Mouse (Mus musculus) right cerebral cortex, postnatal 36 days (tissue): ENCODE results near the gene Cdc34.

Source experiments
- DNase-seq, 2 experiments: peaks; one replicate each; pipeline ENCODE4 v3.0.0; 2022; ENCODE audit warnings: low spot score in 2 of 2, mixed read lengths in 1 of 2

Cdc34 gene

DNA sequence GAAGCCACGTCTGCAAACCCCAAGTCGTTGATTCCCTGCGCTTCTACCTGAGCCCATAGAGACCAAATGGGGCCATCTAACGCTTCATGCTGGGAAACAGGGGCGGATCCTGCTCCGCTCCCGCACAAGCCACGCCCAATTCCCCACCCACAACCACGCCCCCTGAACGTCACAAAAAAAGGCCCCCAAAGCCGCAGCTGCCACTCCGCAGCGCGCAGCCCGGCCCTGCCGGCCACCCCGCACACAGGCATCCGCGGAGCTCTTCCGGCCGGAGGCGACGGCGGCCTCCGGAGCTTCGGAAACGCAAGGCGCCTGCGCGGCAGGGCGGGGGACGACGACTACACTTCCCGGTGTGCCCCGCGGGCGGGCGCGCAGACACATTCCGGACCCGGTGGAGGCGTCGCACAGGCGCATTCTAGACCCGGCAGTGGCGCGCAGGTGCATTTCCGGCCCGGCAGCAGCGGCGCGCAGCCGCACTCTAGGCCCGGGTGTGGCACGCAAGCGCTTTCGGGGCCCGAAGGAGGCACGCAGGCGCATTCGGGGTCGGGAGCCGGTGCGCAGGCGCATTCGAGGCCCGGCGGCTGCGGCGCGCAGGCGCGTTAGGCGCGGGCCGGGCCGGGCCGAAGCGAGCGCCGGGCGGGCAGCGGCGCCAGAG lies at the start of gene Cdc34:
Gene Cdc34 (plus strand): TSS at position 605 of the 655 bp plus-strand sequence.
- peak; percentile 99 for DNase-seq

DNA sequence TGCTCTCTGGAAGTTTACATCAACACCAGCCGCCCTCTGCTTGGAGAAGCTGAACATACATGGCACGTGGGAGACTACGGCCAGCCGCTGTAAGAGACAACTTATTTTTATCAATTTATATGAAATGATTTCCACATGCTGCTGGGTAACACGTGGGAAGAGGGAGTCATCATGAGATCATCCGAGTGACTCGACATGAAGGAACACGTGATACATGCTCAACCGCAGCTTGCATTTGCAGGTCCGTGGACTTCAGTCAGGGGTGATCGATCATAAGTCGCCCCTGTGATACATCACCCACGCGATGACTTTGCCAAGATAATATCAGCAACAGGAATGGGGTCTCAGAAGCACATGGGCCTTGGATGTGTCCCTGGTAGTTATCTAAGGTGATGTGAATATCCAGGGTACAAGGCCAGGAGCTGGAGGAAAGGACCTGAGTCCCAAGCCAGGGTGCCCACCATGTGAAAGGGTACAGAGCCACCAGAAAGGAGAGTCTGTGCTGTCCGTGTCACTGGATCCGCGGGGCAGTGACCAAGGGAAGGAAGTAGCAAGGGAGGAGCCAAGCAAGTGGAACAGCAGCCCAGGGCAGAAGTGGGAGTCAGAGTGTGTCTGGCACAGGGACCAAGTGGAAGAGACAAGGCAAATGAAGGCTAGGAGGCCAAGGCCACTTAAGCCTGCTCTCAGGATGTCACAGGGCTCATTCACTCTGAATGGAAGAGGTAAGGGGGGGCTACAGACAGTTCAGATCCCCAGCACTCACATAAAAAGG lies 48.8 kb upstream of the Cdc34 start:
- DNase-seq: peak in 1 of 2 experiments; percentile 42

DNA sequence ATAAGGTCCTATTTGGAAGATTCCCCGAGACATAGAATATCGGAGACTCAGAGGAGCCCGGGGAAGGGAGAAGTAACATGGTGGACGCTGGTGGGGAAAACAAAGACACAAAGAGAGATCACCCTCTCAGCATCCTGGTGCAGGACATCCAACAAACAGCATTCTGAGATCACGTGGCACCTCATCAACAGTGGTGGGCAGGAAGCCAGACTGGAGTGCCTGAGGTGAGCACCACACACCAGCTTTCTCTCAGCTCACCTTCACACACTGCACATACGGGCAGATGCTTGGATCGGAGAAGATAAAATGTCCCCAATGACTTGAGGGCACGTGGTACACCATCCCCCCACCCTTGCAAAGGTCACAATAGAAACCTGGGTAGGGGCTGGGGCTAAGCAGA lies 45.7 kb upstream of the Cdc34 start:
- DNase-seq: no peak

DNA sequence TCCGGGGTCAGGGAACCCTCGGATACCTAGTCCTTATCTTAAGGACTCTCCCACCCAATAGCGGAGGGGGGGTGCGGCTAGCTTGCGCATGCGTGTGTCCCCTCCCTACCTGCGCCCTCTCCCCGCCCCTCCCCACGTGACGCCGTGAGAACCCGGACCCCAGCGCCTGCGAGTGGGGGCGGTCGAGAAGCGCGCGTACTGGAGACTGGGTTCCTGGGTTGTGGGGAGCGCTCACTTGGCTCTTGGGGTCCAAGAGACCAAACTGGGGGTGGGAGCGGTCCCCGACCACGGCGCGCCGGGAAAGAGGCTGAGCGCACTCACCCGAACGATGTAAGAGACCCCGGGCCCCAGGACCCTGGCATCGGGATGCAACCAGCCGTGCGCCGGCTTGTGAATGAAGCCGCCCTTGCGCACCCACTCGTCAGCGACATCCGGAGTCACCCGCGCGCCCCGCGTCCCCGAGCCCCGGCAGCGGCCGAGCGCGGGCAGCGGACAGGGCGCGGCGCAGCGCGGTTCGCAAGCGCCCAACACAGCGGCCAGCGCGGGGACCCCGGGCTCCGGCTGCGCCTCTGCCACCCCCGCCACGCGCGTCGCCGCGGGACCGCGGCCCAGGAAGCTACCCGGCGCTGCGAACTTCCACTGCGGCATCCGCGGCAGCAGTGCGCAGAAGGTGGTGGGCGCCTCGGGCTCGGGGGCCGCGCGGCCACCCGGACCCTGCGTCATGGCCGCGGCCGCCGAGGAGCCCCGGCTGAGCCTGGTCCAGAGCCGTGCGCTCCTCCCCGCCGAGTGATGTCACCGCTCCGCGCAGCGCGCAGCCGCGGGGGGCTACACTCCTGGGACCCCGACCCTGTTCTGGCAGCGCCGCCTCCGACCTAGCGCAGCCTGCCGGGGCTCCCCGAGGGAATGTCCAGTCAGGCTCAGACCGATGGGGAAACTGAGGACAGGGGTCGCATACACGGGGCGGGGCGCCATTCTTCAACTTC lies 44.6 kb upstream of the Cdc34 start, which contains the start of gene Shc2:
Gene Shc2 (minus strand): TSS at position 791 of the 983 bp plus-strand sequence.
- peak; percentile 78 to 80 for DNase-seq

DNA sequence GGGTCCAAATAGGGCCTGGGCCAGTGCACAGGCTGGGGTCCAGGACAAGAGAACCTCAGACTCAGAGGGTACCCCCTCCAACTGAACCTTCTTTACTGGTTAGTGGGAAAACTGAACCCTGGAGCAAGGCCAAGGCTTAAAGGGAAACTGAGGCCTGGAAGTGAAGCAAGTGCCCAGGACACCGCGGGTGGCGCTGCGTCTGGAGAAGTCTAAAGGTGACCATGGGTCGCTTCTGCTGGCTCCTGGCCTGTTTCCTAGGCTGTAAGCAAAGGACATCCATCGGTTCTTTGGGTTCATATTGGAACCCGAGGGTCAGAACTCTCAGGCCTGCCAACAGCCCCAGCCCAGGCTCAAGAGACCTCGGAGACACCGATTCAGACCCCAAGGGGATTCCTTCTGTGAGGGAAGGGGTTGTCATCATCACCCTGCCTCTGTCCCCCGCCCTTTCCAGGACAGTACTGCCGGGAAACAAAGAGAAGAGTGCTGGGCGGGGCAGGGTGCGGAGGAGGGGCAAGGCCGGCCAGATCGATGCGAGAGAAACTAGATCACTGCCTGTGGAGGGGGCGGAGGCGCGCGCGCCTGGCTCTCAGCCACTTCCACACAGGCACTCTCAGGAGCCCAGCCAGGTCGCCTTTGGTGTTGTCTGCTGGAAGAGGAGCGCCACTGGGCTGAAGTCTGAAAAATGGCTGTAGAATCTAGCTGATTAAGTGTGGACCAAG lies 43.4 kb upstream of the Cdc34 start:
- DNase-seq: peak; percentile 62 to 74

DNA sequence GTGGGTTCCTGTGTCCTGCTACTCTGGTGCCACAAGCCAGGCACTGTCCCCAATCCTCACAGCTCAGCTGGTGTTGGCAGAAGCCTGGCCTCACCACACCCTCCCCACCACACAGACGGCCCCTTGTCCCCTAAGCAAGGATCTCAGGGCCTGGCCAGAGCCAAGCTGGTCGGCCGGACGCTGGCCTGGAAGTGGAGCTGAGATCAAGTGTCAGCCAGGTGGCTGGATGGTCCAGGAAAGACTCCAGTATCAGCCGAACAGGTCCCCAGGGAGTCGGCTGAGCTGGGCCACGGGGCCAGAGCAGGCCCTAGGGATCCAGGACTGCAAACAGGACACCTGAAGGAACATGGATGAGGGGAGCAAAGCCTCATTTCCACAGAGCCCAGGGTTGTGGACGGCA lies 36.3 kb upstream of the Cdc34 start, which contains the start of gene Odf3l2:
Gene Odf3l2 (minus strand): TSS at position 28 of the 400 bp plus-strand sequence.
- DNase-seq: no peak

DNA sequence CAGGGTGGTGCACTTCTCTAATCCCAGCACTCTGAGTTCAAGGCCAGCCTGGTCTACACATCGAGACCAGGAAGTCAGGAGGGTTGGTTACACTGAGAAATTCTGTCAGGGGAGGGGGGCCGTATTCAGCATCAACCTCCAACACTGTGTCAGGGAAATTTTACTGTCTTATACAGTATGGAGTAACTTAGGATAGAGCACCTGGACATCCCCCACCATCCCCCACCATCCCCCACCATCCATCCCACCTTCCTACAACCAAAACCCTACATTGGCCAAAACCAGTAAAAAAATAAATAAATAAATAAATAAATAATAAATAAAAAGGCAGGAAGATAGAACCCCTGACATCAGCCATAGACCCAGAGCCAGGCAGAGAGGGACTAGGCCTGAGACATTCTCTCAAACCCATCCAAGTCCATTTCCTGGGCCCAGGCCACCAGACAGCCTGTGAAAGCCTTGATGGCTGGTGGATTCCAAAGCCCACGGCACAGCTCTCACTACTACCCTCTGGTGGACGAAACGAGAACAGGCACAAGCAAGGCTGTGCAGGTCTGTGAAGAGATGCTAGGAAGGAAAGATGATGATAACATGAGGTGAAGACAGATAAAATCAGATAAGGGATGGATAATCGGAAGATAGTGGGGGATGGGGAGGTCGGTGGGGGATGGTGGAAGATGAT lies 32.8 kb upstream of the Cdc34 start:
- peak in 1 of 2 experiments; percentile 60 for DNase-seq

DNA sequence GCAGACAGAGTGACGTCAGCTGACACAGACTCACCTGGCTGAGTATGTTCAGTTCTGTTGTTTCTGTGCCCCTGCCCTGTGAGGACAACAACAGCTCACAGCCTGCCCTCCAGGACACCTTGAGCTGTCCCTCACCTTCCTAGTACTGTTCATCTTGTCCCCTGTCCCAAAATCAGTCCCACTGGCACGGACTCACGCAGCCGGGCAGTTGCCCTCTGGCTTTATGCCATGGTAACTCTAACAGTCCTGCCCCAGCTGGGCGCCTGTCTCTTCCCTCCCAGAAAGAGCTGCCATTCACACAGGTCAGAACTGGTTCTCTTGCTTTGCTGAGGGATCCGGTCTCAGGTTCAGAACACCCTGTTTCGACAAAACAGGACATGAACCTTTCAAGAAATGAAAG lies 29.2 kb upstream of the Cdc34 start:
- DNase-seq: no peak

DNA sequence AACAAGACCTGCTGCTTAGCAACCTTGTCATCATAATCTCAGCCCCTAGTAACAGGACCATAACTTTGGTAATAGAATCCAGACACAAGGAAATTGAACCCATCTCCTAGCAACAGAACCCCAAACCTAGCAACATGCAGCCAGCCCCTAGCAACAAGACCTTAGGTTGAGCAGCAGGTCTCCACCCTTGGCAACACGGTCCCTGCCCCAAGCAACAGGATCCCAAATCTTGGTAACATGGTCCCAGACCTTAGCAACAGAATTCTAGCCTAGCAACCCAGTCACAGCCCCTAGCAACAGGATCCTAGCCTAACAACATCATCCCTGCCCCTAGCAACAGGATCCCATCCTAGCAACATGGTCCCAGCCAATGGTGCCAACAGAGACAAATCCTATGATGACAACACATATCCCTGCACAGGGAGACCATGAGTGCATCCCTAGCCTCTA lies 27.0 kb upstream of the Cdc34 start:
- peak in 1 of 2 experiments; percentile 27 for DNase-seq

DNA sequence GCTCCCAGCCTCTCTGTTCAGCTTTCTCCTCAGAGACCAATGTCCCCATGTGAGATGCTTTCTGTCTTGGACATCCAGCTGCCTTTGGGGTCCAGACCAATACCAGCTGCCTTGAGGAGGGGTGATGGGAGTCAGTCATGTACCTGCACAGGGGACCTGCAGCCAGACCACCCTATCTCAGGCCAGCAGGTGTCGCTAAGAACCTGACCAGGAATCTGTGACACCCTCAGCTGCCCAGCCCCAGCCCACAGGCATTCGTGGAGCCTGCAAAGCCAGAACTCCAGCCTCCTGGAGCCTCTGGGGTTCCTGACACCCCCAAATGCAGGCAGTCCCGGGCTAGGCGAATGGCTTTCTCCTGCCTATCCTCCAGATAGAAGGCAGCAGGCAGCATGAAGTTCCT lies 23.2 kb upstream of the Cdc34 start:
- no peak for DNase-seq

DNA sequence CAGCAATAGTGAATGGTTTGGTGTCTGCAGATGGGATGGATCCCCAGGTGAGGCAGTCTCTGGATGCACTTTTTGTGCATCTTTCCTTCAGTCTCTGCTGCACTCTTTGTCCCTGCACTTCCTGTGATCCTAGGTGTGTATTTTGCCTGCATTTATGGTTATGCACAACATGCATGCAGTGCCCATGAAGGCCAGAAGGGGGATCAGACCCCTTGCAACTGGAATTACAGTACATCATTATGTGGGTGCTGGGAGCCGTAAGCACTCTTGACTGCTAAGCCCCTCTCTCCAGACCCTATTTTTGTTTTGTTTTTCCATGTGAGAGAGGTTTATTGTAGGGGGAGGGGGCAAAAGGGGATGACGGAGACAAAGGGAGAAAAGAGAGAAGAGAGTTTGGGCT lies 21.7 kb upstream of the Cdc34 start:
- DNase-seq: no peak

DNA sequence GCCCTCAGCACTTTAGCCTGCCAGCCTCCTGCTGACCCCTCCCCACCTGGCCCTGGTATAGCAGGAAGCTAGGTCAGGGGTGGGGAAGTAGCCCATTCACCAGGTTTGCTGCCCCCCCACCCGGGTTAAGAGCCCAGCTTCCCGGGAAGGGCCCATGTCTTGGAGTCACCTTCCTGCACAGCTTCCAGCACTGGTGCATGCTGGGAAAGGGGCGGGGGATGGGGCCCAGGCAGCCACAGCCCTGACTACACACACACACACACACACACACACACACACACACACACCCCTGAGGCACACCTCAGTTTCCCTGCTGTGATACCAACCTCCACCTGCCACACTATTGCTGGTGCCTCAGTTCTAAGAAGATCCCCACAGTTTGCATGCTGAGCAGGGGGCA lies 20.1 kb upstream of the Cdc34 start:
- no peak for DNase-seq

DNA sequence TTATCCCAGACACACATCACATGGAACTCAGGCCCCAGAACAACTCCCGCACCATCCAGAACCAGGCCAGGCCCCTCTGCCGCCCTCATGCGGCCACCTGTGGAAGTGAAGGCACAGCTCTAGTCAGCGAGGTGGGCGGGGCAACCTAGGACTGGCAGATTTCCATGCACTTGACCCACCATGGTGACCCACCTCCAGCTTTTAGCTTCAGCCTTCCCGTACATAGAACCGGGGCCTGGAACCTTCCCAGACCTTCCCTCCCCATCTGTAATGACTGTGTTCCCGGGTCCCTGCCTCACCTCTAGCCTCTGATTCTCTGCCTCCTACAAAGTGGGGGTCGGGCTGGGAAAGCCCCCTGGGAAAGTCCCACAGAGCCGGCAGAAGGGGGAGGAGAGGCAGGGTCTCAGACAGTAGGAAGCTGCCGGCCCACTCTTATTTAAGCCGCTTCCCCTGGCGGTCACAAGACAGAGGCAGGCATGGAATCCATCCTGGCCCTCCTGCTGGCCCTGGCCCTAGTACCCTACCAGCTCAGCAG lies 17.8 kb upstream of the Cdc34 start, which contains the start of gene Madcam1:
Gene Madcam1 (plus strand): TSS at position 429 of the 535 bp plus-strand sequence.
- DNase-seq: no peak

DNA sequence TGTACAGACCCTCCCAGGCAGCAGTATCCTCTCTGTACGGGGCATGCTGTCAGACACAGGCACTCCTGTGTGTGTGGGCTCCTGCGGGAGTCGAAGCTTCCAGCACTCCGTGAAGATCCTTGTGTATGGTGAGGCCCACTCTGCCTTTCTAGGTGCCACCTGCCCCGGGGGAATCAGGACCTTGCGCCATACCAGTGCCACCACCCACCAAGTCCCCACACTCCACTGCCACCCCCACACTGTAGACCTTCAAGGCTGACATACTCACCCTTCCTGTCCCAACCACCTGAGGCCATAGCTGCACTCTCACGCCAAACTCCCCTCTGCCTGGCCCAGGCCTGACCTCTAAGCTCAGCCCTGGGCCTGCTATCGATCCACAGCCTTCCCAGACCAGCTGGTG lies 16.9 kb upstream of the Cdc34 start:
- no peak for DNase-seq

DNA sequence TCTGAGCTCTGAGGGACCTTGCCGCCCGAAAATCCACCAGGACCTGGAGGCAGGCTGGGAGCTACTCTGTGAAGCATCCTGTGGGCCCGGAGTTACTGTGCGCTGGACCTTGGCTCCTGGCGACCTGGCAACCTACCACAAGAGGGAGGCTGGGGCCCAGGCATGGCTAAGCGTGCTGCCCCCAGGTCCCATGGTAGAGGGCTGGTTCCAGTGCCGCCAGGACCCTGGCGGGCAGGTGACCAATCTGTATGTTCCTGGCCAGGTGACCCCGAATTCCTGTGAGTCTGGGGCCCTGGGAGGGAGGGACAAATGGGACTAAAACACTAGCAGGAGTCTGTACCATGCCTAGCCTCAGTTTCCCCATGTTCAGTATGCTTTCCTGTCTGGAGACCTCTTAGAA lies 15.5 kb upstream of the Cdc34 start:
- DNase-seq: no peak

DNA sequence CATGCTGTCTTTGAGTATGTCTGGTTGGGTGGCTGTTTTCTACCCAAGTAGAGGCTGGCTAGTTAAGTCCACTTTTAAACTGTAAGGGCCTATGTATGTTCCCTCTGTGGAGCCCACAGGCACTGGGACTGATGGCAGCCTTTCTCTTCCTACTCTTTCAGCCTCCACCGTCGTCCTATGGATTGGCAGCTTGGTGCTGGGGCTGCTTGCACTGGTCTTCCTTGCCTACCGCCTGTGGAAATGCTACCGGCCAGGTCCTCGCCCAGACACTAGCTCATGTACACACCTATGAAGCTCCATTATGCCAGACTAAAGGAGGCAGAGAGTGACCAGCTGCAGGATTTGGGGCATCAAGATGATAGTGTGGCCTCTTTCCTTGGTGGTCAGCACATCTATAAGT lies 13.9 kb upstream of the Cdc34 start:
- no peak for DNase-seq

DNA sequence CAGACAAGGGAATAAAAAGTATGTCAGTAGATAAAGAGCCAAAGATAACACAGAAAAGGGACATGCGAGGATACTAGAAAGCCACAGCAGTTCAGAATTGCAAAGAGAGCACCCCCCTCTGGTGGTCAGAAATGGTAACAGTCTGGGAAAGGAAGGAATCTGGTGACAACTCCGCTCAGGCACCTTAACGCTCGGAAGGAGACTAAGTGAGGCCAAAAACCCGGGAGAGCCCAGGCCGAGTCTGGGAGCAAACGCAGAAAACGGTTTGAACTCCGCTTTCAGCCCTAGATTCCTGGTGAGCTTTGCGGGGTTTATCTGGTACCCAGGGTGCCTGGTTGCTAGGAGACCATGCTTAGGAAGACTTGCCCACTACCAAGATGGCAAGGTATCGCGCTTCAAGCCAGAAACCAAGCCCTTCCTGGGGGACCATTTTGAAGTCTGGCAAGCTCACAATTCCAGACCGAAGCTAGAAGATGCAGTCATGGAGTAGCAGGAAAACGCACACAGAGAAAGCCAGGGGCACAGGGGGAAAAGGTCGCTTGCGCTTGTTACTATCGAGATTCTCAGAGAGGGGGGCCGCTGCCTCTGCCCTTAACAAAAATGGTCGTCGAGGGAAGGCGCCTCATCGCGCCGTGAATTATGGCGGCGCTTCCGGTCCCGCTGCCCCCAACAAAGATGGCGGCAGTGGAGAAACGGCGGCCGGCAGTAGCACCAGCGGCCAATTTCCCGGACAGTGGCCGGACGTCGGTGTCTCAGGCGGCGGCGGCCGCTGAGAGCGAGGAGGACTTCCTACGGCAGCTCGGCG lies 13.0 kb upstream of the Cdc34 start, which contains the start of gene Tpgs1:
Gene Tpgs1 (plus strand): TSS at position 599 of the 805 bp plus-strand sequence.
- peak; percentile 84 to 91 for DNase-seq

DNA sequence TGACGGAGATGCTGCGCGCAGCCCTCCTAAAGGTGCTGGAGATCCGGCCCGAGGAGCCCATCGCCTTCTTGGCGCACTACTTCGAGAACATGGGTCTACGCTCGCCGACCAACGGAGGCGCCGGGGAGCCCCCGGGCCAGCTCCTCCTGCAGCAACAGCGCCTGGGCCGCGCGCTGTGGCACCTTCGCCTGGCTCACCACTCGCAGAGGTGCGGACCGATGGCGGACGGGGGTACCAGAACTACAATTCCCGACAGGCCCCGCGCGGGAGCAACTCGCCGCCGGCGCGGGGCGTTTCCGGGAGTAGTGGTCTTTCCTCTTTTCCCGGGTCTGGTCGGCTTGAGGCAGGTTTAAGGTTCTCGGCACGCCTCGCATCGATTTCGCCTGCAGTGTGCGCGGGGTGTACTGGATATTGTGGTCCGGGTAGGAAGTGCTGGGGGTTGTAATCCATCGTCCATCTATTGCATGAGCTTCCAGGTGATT lies 12.4 kb upstream of the Cdc34 start:
- DNase-seq: peak; percentile 76 to 78
